Mouse (Mus musculus) heart, postnatal 4 days (tissue): Measurements from ENCODE around the gene Meis3. TPM values are rescaled to one million over a fixed set of nuclear protein-coding genes. Genes with fewer than 3 reads are reported as not detected.

ENCODE experiments used
- DNase-seq: peaks from one replicate; pipeline ENCODE4 v3.0.0; 2021
- total RNA-seq, 2 experiments: library from RNA; stranded (reverse); gene quantifications; 2 replicates each; pipeline ENCODE4 v1.2.3; 2021

Meis3 gene
- total RNA-seq, 2 experiments from 2014 or later = 8.6 to 9.4 TPM

DNA sequence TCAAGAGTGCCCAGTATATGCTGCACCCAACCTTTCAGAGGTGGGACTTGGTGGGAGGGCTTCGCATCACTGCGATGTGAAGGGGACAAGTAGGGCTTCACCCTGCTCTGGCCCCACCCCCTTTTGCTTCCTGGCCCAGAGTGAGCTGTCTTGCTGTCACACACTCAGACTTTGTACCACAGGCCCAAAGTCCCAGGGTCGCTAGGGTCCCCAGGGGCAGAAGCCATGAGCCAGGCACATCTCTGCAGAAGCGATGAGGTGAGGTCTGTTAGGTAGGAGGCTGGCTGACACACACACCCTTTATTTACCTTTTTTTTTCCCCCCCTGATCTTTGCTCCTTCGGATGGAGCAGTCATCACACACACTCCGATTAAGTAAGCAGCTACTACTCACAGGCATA lies 38.3 kb downstream of the Meis3 start:
- DNase-seq = no peak

DNA sequence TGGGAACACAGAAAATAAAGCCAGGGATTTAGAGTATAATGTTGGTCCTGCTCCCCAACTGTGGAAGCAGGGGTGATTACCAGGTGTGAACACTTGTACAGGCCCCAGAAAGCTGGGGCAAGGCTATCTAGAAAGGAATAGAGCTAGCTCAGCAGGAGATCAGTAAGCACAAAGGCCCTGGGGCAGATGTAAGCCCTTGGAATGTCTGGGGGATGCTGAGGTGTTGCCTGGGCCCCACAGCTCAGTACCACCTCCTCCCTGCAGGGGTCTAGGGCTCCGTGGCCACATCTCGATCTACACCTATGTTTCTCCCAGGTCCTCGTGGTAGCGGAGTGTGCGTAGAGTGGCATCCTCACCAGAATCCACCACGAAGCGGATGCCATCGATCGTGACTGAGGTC lies 39.1 kb downstream of the Meis3 start:
- no peak for DNase-seq

DNA sequence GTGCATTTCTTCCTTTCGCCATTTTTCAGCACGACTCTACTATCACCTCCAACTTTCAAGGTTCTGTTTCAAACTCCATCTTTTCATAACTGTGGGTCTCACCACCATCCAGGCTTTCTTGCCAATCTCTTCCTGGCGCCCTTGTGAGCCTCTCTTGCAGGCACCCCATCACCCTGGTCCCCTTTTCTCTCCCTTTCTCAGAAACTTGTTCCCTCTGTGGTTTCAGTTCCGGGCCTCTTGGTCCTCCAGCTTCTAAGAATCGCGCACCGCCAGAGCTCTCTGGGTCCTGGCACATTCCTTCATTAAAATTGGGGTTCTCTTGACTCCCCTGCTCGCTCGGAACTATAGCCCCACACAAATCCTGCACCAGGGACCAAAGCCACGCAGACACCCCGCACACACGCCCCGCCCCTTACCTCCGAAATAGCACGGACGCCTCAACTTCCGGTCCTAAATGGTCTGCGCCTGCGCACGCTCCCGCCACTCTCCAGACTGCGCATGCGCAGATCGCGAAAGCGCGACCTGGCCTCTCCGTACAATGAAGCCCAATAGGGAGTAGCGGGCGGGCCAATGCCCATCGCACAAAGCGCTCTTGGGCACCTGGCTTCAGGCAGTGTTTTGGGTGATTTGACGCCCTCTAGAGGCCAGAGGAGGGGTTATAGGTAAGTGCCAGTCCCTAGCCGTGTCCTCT lies 46.8 kb downstream of the Meis3 start, which contains the start of gene Dhx34:
Dhx34 (minus strand) TSS at position 456 of the 691 bp plus-strand sequence.
- DNase-seq = peak; percentile 97

DNA sequence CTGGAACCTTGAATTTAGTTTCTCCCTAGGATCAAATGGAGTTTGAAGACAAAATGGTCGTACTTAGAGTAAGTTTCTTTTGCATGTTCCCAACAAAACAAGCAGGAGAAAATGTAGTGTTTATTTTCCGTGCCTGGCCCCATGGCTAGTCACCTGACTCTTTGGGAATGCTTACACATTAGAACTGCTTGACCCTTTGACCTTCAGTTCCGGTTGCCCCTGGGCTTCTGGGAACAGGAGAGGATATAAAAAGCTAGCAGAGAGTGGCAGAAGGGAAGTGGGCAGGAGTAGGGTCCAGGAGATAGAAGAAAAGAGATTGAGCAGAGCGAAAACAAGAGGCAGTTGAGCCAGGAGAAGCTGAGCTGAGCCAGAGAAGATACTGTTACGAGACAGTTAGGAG lies 55.0 kb downstream of the Meis3 start:
- no peak for DNase-seq

Other genes starting within 250 kb of the Meis3 start
- 100 to 1,000 TPM; 139 to 142 TPM for gene Nop53, start 229.0 kb upstream of the Meis3 start, total RNA-seq
- 100 to 1,000 TPM; 193 to 197 TPM for gene Ehd2, start 207.5 kb upstream of the Meis3 start, total RNA-seq
- 1 to 10 TPM; 7.6 to 7.8 TPM for gene Bicra, start 127.2 kb upstream of the Meis3 start, total RNA-seq
- not detected for gene Zfp541, start 113.3 kb upstream of the Meis3 start, total RNA-seq
- 100 to 1,000 TPM in 1 of 2 experiments, 10 to 100 TPM in 1; 90.4 to 104 TPM for gene Napa, start 76.6 kb upstream of the Meis3 start, total RNA-seq
- gene Kptn, start 55.2 kb upstream of the Meis3 start, total RNA-seq = 10 to 100 TPM; 23.8 to 25.9 TPM
- 1 to 10 TPM; 2.0 TPM for gene Slc8a2, start 45.3 kb upstream of the Meis3 start, total RNA-seq
- gene Dhx34, start 46.9 kb downstream of the Meis3 start, total RNA-seq = 10 to 100 TPM in 1 of 2 experiments, 1 to 10 TPM in 1; 9.5 to 11.0 TPM
- gene C5ar2, start 69.1 kb downstream of the Meis3 start, total RNA-seq = under 1 TPM; 0.45 to 0.50 TPM
- 1 to 10 TPM; 1.8 to 1.9 TPM for gene C5ar1, start 84.5 kb downstream of the Meis3 start, total RNA-seq
- gene Inafm1, start 98.5 kb downstream of the Meis3 start, total RNA-seq = 10 to 100 TPM; 12.5 to 13.6 TPM
- 10 to 100 TPM; 39.4 to 43.1 TPM for gene Ccdc9, start 111.7 kb downstream of the Meis3 start, total RNA-seq
- 1 to 10 TPM; 7.0 to 9.0 TPM for gene Bbc3, start 133.3 kb downstream of the Meis3 start, total RNA-seq
- gene Sae1, start 212.7 kb downstream of the Meis3 start, total RNA-seq = 100 to 1,000 TPM; 105 to 110 TPM
- gene Zc3h4, start 225.8 kb downstream of the Meis3 start, total RNA-seq = 10 to 100 TPM; 36.8 to 39.3 TPM